Mouse (Mus musculus) megakaryocyte, adult 5-6 weeks (primary cell): ENCODE results near the gene Bhlha15. TPM values are rescaled to one million over a fixed set of nuclear protein-coding genes. Genes with fewer than 3 reads are reported as not detected.

Source experiments
- ATAC-seq: 2 replicates; pipeline ENCODE4 v1.8.0; 2016; ENCODE audit warnings: mild to moderate bottlenecking, inconsistent platforms; ENCODE audit not compliant: poor library complexity, severe bottlenecking
- total RNA-seq, 2 experiments: library from RNA; stranded (forward) in 1 of 2; stranded (reverse) in 1 of 2; fragments of 153-499, 151-499 nt in 1 of 2; fragments of 221-1000, 200-1000 nt in 1 of 2; gene quantifications; 2 replicates each; pipeline versions ENCODE4 v1.2.3 to v1.2.4; 2015 to 2017

Gene Bhlha15
- total RNA-seq, 2 experiments from 2014 or later, result 0.07 TPM

DNA sequence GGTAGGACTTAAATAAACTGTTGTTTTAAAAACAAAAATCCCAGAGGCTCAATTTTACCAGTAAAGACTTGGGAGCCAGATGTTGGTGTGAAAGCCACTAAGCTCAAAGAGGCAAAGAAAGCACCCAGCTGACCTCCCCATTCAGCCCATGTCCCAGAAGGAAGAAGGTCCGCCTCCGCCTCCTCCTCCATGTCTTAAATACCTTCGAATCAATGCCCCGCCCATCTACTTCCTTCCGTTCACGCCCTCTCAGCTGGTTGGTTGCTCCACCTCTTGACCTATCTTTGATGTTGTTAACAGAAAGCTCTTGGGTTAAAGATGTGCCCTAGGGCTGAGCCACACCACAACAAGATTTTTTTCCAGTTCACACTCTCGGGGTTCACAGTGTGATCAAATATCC lies 40.1 kb downstream of the Bhlha15 start:
- no peak for ATAC-seq

DNA sequence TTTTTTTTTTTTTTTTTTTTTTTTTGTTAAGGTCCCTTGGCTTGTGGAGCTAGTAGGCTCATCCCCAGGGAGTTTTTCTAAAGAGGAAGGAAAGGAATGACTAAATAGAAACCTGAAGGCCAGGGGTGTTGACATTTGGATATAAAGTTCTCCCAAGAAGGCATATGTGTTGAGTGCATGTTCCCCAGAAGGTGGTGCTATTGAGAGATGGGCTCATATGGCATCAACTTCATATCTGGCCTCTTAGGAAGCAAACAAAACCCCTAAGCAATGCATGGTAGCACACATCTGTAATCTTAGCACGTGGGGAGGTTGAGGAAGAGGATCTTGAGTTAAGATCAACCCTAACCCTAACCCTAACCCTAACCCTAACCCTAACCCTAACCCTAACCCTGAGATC lies 41.3 kb downstream of the Bhlha15 start:
- ATAC-seq, result peak; percentile 89

DNA sequence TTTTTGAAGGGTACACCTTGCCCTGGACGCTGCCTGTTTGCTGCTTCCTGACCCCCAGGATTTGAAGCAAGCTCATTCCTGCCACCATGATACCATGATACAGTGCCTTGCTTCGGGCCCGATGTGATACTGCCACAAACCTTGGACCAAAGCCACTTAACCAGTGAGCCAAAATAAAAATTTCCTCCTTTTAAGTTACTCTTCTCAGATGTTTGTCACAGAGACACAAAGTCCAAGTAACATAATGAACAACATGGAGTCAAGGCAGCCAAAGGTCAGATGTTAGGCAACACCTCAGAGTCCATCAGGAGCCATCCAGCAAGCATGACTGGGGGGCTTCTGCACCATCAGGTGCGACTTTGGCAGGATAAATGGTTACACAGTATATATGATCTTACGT lies 42.4 kb downstream of the Bhlha15 start:
- no peak for ATAC-seq

DNA sequence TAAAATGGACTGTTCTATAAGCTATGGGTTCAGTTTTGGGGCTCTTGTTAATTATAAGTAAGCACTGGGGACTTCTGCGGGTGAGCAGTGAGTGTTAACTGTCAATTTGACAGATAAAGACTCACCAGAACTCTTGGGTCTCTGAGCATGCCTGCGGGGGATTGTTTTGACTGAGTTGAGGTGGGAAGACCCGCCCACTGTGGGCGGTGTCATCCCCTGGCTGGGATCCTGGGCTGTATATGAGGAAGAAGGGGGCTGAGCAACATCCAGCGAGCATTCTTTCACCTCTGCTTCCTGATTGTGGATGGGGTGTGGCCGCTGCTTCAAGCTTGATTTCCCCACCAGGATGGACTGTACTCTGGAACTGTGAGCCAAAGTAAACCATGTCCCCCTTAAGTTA lies 44.1 kb downstream of the Bhlha15 start:
- ATAC-seq, result no peak

DNA sequence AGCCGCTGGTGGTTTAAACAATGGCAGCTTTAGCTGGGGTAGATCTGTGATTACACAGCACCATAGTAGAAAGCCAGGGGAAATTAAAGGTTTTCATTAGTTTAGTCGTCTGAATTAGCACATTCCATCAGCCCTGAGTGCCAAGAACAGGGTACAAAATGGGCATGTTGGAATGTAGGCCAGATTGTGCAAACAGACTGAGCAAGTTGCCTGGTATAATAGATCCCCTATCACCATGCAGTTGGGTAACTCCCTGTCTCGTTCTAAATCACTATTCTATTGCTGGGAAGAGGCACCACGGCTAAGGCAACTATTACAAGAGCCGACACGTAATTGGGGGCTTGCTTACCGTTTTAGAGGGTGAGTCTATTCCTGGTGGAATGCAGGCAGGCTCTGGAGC lies 44.6 kb downstream of the Bhlha15 start:
- no peak for ATAC-seq

DNA sequence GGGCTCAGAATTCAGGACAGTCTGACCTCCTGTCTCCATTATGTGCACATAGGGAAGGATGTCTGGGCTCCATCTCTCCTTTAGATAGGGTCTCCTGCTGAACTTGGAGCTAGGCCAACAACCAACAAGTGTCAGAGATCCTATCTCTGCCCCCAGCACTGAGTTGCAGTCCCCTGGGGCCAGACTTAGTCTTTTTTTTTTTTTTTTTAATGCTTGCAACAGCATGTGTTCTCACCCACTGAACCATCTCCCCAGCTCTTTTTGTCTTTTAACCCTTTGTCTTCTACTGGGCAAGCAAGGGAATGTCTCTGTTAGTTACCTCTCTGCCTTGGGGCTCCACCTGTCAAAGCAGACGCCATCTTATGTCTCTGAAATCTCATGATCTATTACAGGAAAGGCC lies 48.9 kb downstream of the Bhlha15 start:
- ATAC-seq, result no peak

Other genes starting within 250 kb of the Bhlha15 start
- gene Ccz1, start 175.4 kb upstream of the Bhlha15 start, total RNA-seq (2015), result 79.6 and 85.3 TPM in 2 replicates
- 98.3 and 103 TPM in 2 replicates for gene Ccz1, start 175.4 kb upstream of the Bhlha15 start, total RNA-seq (2017)
- 0.36 TPM in 1 of 2 replicates, not detected in the other for gene Ocm, start 163.6 kb upstream of the Bhlha15 start, total RNA-seq (2015)
- gene Ocm, start 163.6 kb upstream of the Bhlha15 start, total RNA-seq (2017), result not detected in 2 replicates
- 13.4 and 15.3 TPM in 2 replicates for gene Lmtk2, start 89.8 kb upstream of the Bhlha15 start, total RNA-seq (2015)
- gene Lmtk2, start 89.8 kb upstream of the Bhlha15 start, total RNA-seq (2017), result 11.8 and 16.6 TPM in 2 replicates
- 6.0 and 9.8 TPM in 2 replicates for gene Tecpr1, start 33.3 kb downstream of the Bhlha15 start, total RNA-seq (2015)
- gene Tecpr1, start 33.3 kb downstream of the Bhlha15 start, total RNA-seq (2017), result 8.0 and 13.0 TPM in 2 replicates
- gene Bri3, start 54.2 kb downstream of the Bhlha15 start, total RNA-seq (2015), result 86.8 and 91.0 TPM in 2 replicates
- 20.1 and 33.8 TPM in 2 replicates for gene Bri3, start 54.2 kb downstream of the Bhlha15 start, total RNA-seq (2017)
- gene Baiap2l1, start 167.8 kb downstream of the Bhlha15 start, total RNA-seq (2015), result not detected in 2 replicates
- gene Baiap2l1, start 167.8 kb downstream of the Bhlha15 start, total RNA-seq (2017), result not detected in 2 replicates